Mouse (Mus musculus) midbrain, embryonic 16.5 days (tissue): ENCODE results near the gene Smarcal1. TPM values are rescaled to one million over a fixed set of nuclear protein-coding genes. Genes with fewer than 3 reads are reported as not detected.

ENCODE experiments used
- ATAC-seq: fragments of 200-750 bp; cut with Nextera tagmentation; 2 replicates; pipeline ENCODE4 v1.8.0; 2017; ENCODE audit warnings: moderate TSS enrichment
- H3K27ac ChIP-seq: fragments of 300-500 bp; sonication (generic); 2 replicates; pipeline ENCODE4 v1.5.1; 2014; ENCODE audit warnings: mild to moderate bottlenecking, low read length, mixed read lengths
- H3K27me3 ChIP-seq: fragments of 300-500 bp; sonication (generic); 2 replicates; pipeline ENCODE4 v1.6.1; 2014; ENCODE audit warnings: low read depth, low read length, mixed read lengths; ENCODE audit not compliant: control insufficient read depth, insufficient read depth
- H3K36me3 ChIP-seq: fragments of 300-500 bp; sonication (generic); 2 replicates; pipeline ENCODE4 v1.6.1; 2014; ENCODE audit warnings: mild to moderate bottlenecking, low read length, moderate library complexity, mixed read lengths; ENCODE audit not compliant: control insufficient read depth, insufficient read depth
- H3K4me1 ChIP-seq: fragments of 300-500 bp; sonication (generic); 2 replicates; pipeline ENCODE4 v1.6.1; 2014; ENCODE audit warnings: mild to moderate bottlenecking, low read length, mixed read lengths; ENCODE audit not compliant: control insufficient read depth, insufficient read depth
- H3K4me2 ChIP-seq: fragments of 300-500 bp; sonication (generic); 2 replicates; pipeline ENCODE4 v1.6.1; 2014; ENCODE audit warnings: mild to moderate bottlenecking, low read length, mixed read lengths
- H3K4me3 ChIP-seq: fragments of 300-500 bp; sonication (generic); 2 replicates; pipeline ENCODE4 v1.5.1; 2014; ENCODE audit warnings: low read depth, mild to moderate bottlenecking, low read length, moderate library complexity, mixed read lengths
- H3K9ac ChIP-seq: fragments of 300-500 bp; sonication (generic); 2 replicates; pipeline ENCODE4 v1.6.1; 2014; ENCODE audit warnings: low read depth, low read length, mixed read lengths
- H3K9me3 ChIP-seq: fragments of 300-500 bp; sonication (generic); replicated peaks from 2 replicates; pipeline ENCODE4 v1.6.1; 2014; ENCODE audit warnings: mild to moderate bottlenecking, low read length, mixed read lengths; ENCODE audit not compliant: control insufficient read depth, poor library complexity, severe bottlenecking
- WGBS: fragments of 180-500 bp; shearing (Covaris S2); extraction: QIAGEN DNeasy Blood & Tissue Kit; methylation state at CpG from one replicate; pipeline ENCODE4 v1.1.7; 2014; 5-methylcytosine and 5-hydroxymethylcytosine counted together
- polyA plus RNA-seq: library from polyadenylated mRNA; unstranded; fragments of >200 nt; fragmentation: Nextera tagmentation; extraction: Ambion mirVana; gene quantifications from 2 replicates; pipeline ENCODE4 v1.2.1, GENCODE M21; 2015

Smarcal1 gene
- 30.5 and 31.2 TPM in 2 replicates for polyA plus RNA-seq

- Histone ChIP-seq H3K27me3 (no peaks in the 10 kb centered on the region), H3K4me1 (peaks cover 23% of the 10 kb centered on the region)
- under 1% methylated on average over 25 of the region's 25 CpGs for WGBS
Measured at GRCm38 (mm10) chr1:72582947-72583731, at the start of gene Smarcal1. Gene Smarcal1, plus strand, starts transcription at chr1:72583251.

GRCm38 (mm10) chr1:72533439-72533838, 49.6 kb upstream of the Smarcal1 start:
- Histone ChIP-seq H3K9ac (peak overlapping the region; percentile 57), H3K27me3 (no peaks in the 10 kb centered on the region), H3K27ac (no peak overlapping the region; the same call in none of the 2 replicates), H3K4me1 (peaks cover 52% of the 10 kb centered on the region), H3K4me2 (peak overlapping the region; percentile 88), H3K36me3 (no peaks in the 10 kb centered on the region), H3K4me3 (peak overlapping the region; percentile 70), H3K9me3 (no peaks in the 10 kb centered on the region)
- no peak for ATAC-seq

More at GRCm38 (mm10) chr1:72582947-72583731, at the start of gene Smarcal1:
- Histone ChIP-seq H3K9me3 (no peaks in the 10 kb centered on the region), H3K36me3 (peaks cover 9% of the 10 kb centered on the region), H3K4me3 (peak within 1 kb of the TSS; percentile 66), H3K27ac (peak within 1 kb of the TSS; percentile 95), H3K4me2 (peak within 1 kb of the TSS; percentile 73), H3K9ac (peak within 1 kb of the TSS; percentile 78)
- ATAC-seq, result peak; percentile 99

- H3K9ac ChIP-seq, result peak overlapping the region; percentile 86
- H3K4me3 ChIP-seq, result peak overlapping the region; percentile 70
- H3K27me3 ChIP-seq, result no peaks in the 10 kb centered on the region
- H3K4me1 ChIP-seq, result peaks cover 46% of the 10 kb centered on the region
- H3K4me2 ChIP-seq, result peak overlapping the region; percentile 88
- no peaks in the 10 kb centered on the region for H3K36me3 ChIP-seq
- H3K9me3 ChIP-seq, result no peaks in the 10 kb centered on the region
- ATAC-seq, result peak; percentile 72
- peak overlapping the region; percentile 90 for H3K27ac ChIP-seq
- under 1% methylated on average over 36 of the region's 36 CpGs for WGBS
Measured at GRCm38 (mm10) chr1:72535725-72536571, 47.1 kb upstream of the Smarcal1 start.

GRCm38 (mm10) chr1:72536611-72537351, 46.3 kb upstream of the Smarcal1 start, which contains the start of gene March4:
Gene March4, minus strand, starts transcription at chr1:72536930.
- no peaks in the 10 kb centered on the region for H3K9me3 ChIP-seq
- H3K36me3 ChIP-seq, result no peaks in the 10 kb centered on the region
- H3K4me2 ChIP-seq, result peak within 1 kb of the TSS; percentile 88
- H3K9ac ChIP-seq, result peak within 1 kb of the TSS; percentile 86
- peak; percentile 82 for ATAC-seq
- WGBS, result under 1% methylated on average over 41 of the region's 41 CpGs
- H3K4me1 ChIP-seq, result peaks cover 38% of the 10 kb centered on the region
- peak within 1 kb of the TSS; percentile 90 for H3K27ac ChIP-seq
- peak within 1 kb of the TSS; percentile 70 for H3K4me3 ChIP-seq
- H3K27me3 ChIP-seq, result no peaks in the 10 kb centered on the region

- H3K9ac ChIP-seq, result no peak overlapping the region
- H3K4me3 ChIP-seq, result no peak overlapping the region
- H3K27ac ChIP-seq, result no peak overlapping the region
- no peak overlapping the region for H3K4me2 ChIP-seq
- H3K36me3 ChIP-seq, result no peaks in the 10 kb centered on the region
- no peaks in the 10 kb centered on the region for H3K9me3 ChIP-seq
- no peak for ATAC-seq
- no peaks in the 10 kb centered on the region for H3K27me3 ChIP-seq
- peaks cover 25% of the 10 kb centered on the region for H3K4me1 ChIP-seq
- WGBS, result 66% methylated on average over 5 of the region's 5 CpGs
Measured at GRCm38 (mm10) chr1:72538266-72538665, 44.8 kb upstream of the Smarcal1 start.

DNA sequence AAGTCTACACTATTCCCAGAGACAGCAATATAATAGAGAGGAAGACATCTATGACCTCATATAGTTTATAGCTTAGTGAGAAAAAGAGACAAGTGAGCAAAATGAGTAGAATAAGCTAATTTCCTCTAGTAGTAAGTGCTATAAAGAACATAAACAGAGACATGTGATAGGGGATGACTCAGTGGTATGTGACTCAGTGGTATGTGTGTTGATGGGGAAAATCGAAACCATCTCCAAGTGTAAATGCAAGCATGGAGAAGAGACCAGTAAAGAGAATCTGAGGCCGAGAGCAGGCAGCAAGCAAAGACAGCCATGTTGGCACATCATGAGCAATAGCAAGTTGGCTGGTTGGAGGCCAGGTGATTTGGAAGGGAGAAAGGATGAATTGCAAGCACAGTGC, 32.7 kb upstream of the Smarcal1 start:
- Histone ChIP-seq H3K36me3 (no peaks in the 10 kb centered on the region), H3K4me1 (no peaks in the 10 kb centered on the region), H3K27me3 (no peaks in the 10 kb centered on the region), H3K4me2 (no peak overlapping the region), H3K9me3 (no peaks in the 10 kb centered on the region), H3K27ac (no peak overlapping the region), H3K9ac (no peak overlapping the region), H3K4me3 (no peak overlapping the region)
- 93% methylated on average over 2 of the region's 2 CpGs for WGBS
- no peak for ATAC-seq

DNA sequence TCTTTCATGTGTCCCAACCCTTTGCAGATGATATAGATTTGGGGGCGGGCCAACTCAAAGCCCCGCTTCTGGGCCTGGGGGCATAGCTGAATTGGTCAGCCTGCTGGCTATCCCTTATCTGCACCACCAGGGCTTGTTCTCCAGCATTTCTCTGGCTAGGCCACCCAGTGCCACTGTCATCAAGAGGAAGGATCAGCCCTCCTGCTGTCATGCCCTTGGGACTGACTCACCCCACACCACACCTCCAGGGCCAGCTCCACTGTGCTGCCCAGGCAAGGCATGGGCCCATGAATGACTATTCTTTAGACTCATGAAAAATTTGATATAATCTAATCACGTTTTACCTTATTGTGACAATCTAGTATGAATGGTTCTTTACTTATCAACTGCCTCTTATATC, 26.6 kb upstream of the Smarcal1 start:
- Histone ChIP-seq H3K9me3 (no peaks in the 10 kb centered on the region), H3K36me3 (no peaks in the 10 kb centered on the region), H3K27me3 (no peaks in the 10 kb centered on the region), H3K4me3 (no peak overlapping the region), H3K4me2 (no peak overlapping the region), H3K27ac (no peak overlapping the region), H3K4me1 (no peaks in the 10 kb centered on the region), H3K9ac (no peak overlapping the region)
- 90% methylated on average over 3 of the region's 3 CpGs for WGBS
- no peak for ATAC-seq

DNA sequence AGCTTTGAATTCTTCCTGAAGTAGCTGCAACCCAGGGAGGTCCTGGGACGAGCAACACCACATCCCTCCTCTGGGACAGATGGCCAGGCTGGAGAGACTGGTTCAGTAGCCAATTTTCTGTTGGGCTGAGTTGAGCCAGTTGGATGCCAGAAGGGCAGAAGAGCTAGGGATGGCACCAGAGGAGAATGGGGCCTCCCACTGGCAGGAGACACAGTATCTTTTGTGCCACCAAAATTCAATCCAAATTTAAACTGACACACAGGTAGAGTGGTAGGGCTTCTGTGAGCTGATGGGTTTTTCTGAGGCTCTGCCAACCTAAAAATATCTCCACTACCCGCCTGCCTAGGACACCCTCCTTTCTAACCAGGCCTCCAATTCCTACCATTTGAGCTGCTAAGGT, 24.4 kb upstream of the Smarcal1 start:
- no peak overlapping the region for H3K9ac ChIP-seq
- 70% methylated on average over 2 of the region's 2 CpGs for WGBS
- H3K27me3 ChIP-seq, result no peaks in the 10 kb centered on the region
- no peak overlapping the region for H3K4me2 ChIP-seq
- H3K27ac ChIP-seq, result no peak overlapping the region
- H3K9me3 ChIP-seq, result no peaks in the 10 kb centered on the region
- H3K4me3 ChIP-seq, result no peak overlapping the region
- H3K4me1 ChIP-seq, result no peaks in the 10 kb centered on the region
- H3K36me3 ChIP-seq, result no peaks in the 10 kb centered on the region
- no peak for ATAC-seq
